Mouse (Mus musculus): Measurements from ENCODE around the gene E130308A19Rik.

- no peak for TF ChIP-seq POLR2A (IDR thresholded peaks at IDR 0.05; ENCODE audit: borderline replicate concordance, extremely low read depth, insufficient read depth, insufficient read length, poor library complexity, severe bottlenecking)
- TF ChIP-seq CTCF (IDR thresholded peaks at IDR 0.05; ENCODE audit: borderline replicate concordance, extremely low read depth, insufficient read depth, insufficient read length), result no peak
These were observed 101.3 kb downstream of the E130308A19Rik start for GRCm38 (mm10) chr4:59727187-59727877.

Data from brain, embryonic 14.5 days (tissue).